Mouse (Mus musculus): ENCODE measurements around the gene Cntn4. TPM values are rescaled to one million over a fixed set of nuclear protein-coding genes. Genes with fewer than 3 reads are reported as not detected.

Gene Cntn4
- polyA plus RNA-seq, 1 experiment: not detected

- Histone ChIP-seq H3K36me3 (ENCODE audit: control insufficient read depth, insufficient read depth, low read length) (no peaks in the 10 kb centered on the region), H3K27me3 (ENCODE audit: control insufficient read depth, insufficient read depth, low read length) (no peaks in the 10 kb centered on the region), H3K27ac (ENCODE audit: control insufficient read depth, insufficient read depth, low read length) (no peak overlapping the region), H3K4me3 (ENCODE audit: control insufficient read depth, insufficient read depth, low read length) (no peak overlapping the region), H3K4me1 (replicated peaks; ENCODE audit: control insufficient read depth, insufficient read depth, low read length) (no peaks in the 10 kb centered on the region)
- TF ChIP-seq CTCF (IDR thresholded peaks at IDR 0.05; ENCODE audit: borderline replicate concordance, control insufficient read depth, extremely low read depth, insufficient read depth, low read length, poor library complexity) (no peak), POLR2A (IDR thresholded peaks at IDR 0.05; ENCODE audit: control insufficient read depth, extremely low read depth, insufficient read depth, low read length, poor library complexity) (no peak)
- 96% methylated on average over 2 of the region's 2 CpGs for WGBS
- DNase-seq: no peak
These were observed 599.7 kb downstream of the Cntn4 start for GRCm38 (mm10) chr6:106277139-106277538.

DNA sequence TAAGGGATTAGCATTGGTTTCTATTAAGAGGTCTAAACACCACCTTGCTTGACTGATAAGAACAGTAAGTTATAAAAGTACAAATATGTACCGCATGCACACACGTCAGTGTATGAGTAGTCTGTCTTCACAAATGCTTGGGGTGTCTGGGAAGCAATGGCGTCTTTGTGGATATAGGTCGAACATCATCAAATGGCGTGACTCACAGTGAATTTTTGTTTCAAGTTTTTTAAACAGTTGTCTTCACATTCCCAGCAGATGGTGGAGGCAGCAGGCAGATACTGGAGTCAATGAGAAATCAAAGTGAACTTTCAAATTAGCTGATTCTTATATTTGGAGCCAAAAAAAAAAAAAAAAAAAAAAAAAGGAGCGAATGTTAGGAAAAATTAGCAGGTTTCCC lies 604.2 kb downstream of the Cntn4 start:
- Histone ChIP-seq H3K36me3 (ENCODE audit: control insufficient read depth, insufficient read depth, low read length) (no peaks in the 10 kb centered on the region), H3K4me3 (ENCODE audit: control insufficient read depth, insufficient read depth, low read length) (no peak overlapping the region), H3K4me1 (replicated peaks; ENCODE audit: control insufficient read depth, insufficient read depth, low read length) (no peaks in the 10 kb centered on the region), H3K27ac (ENCODE audit: control insufficient read depth, insufficient read depth, low read length) (no peak overlapping the region), H3K27me3 (ENCODE audit: control insufficient read depth, insufficient read depth, low read length) (no peaks in the 10 kb centered on the region)
- WGBS: 93% methylated on average over 6 of the region's 6 CpGs
- no peak for DNase-seq
- TF ChIP-seq CTCF (IDR thresholded peaks at IDR 0.05; ENCODE audit: borderline replicate concordance, control insufficient read depth, extremely low read depth, insufficient read depth, low read length, poor library complexity) (no peak), POLR2A (IDR thresholded peaks at IDR 0.05; ENCODE audit: control insufficient read depth, extremely low read depth, insufficient read depth, low read length, poor library complexity) (no peak)

DNA sequence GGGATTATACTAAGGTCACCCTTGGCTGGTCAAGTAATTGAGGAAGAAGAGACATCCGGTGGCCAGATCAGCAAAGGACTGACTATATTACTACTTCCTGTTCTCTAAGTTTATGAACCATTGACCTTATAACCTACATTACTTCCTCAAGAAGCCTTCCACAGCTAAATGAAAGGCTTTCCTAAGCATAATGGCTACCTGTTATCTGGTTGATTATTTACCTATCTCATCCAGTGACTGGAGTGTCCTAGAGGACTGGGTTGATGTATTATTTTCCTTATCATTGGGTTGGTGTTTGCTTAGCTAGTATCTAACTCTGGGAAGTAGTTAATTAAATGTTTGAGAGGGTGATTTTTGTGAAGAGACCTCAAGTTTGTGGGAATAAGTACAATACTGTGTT lies 606.4 kb downstream of the Cntn4 start:
- no peak overlapping the region for H3K4me3 ChIP-seq (ENCODE audit: control insufficient read depth, insufficient read depth, low read length)
- H3K27me3 ChIP-seq (ENCODE audit: control insufficient read depth, insufficient read depth, low read length): no peaks in the 10 kb centered on the region
- WGBS: 54% methylated on average over 1 of the region's 1 CpGs
- no peaks in the 10 kb centered on the region for H3K36me3 ChIP-seq (ENCODE audit: control insufficient read depth, insufficient read depth, low read length)
- no peak for DNase-seq
- no peaks in the 10 kb centered on the region for H3K4me1 ChIP-seq (replicated peaks; ENCODE audit: control insufficient read depth, insufficient read depth, low read length)
- TF ChIP-seq CTCF (IDR thresholded peaks at IDR 0.05; ENCODE audit: borderline replicate concordance, control insufficient read depth, extremely low read depth, insufficient read depth, low read length, poor library complexity): no peak
- no peak for TF ChIP-seq POLR2A (IDR thresholded peaks at IDR 0.05; ENCODE audit: control insufficient read depth, extremely low read depth, insufficient read depth, low read length, poor library complexity)
- H3K27ac ChIP-seq (ENCODE audit: control insufficient read depth, insufficient read depth, low read length): no peak overlapping the region

DNA sequence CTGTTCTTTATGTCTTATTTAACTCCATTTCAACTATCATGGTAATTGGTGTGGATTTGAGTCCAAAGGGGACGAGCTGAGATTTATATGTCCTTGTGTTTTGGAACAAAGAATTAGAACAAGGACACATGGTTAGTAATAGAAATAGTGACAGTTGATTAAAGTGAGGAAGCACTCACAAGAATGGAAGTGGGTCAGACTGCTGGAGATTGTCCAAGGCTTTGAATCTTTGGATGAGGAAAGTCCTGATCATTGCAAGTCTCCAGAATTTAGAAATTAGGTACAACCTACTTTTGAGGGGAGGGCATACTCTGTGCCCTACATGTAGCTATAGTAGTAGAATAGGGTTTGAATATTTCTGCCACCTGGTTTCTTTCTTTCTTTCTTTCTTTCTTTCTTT lies 622.0 kb downstream of the Cntn4 start:
- 66% methylated on average over 1 of the region's 1 CpGs for WGBS
- Histone ChIP-seq H3K4me3 (ENCODE audit: control insufficient read depth, insufficient read depth, low read length) (no peak overlapping the region), H3K36me3 (ENCODE audit: control insufficient read depth, insufficient read depth, low read length) (no peaks in the 10 kb centered on the region), H3K4me1 (replicated peaks; ENCODE audit: control insufficient read depth, insufficient read depth, low read length) (no peaks in the 10 kb centered on the region), H3K27me3 (ENCODE audit: control insufficient read depth, insufficient read depth, low read length) (no peaks in the 10 kb centered on the region), H3K27ac (ENCODE audit: control insufficient read depth, insufficient read depth, low read length) (no peak overlapping the region)
- DNase-seq: no peak
- TF ChIP-seq CTCF (IDR thresholded peaks at IDR 0.05; ENCODE audit: borderline replicate concordance, control insufficient read depth, extremely low read depth, insufficient read depth, low read length, poor library complexity): no peak

DNA sequence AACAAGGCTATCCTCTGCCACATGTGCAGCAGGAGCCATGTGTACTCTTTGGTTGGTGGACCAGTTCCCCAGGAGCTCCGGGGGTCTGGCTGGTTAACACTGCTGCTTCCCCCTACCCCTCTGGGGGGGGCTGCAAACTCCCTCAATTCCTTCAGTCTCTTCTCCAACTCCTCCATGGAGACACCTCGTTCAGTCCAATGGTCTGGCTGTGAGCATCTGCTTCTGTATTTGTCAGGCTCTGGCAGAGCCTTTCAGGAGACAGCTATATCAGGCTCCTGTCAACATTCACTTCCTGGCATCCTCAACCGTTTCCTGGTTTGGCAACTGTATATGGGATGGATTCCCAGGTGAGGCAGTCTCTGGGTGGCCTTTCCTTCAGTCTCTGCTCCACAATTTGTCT lies 622.7 kb downstream of the Cntn4 start:
- no peak for DNase-seq
- 67% methylated on average over 3 of the region's 3 CpGs for WGBS

GRCm38 (mm10) chr6:106302435-106302834 lies 625.0 kb downstream of the Cntn4 start:
- no peak overlapping the region for H3K27ac ChIP-seq (ENCODE audit: control insufficient read depth, insufficient read depth, low read length)
- 69% methylated on average over 4 of the region's 4 CpGs for WGBS
- no peak overlapping the region for H3K4me3 ChIP-seq (ENCODE audit: control insufficient read depth, insufficient read depth, low read length)
- TF ChIP-seq CTCF (IDR thresholded peaks at IDR 0.05; ENCODE audit: borderline replicate concordance, control insufficient read depth, extremely low read depth, insufficient read depth, low read length, poor library complexity): no peak
- no peak for TF ChIP-seq POLR2A (IDR thresholded peaks at IDR 0.05; ENCODE audit: control insufficient read depth, extremely low read depth, insufficient read depth, low read length, poor library complexity)
- no peaks in the 10 kb centered on the region for H3K27me3 ChIP-seq (ENCODE audit: control insufficient read depth, insufficient read depth, low read length)
- DNase-seq: no peak
- H3K36me3 ChIP-seq (ENCODE audit: control insufficient read depth, insufficient read depth, low read length): no peaks in the 10 kb centered on the region
- no peaks in the 10 kb centered on the region for H3K4me1 ChIP-seq (replicated peaks; ENCODE audit: control insufficient read depth, insufficient read depth, low read length)

More for the DNA sequence above, 622.7 kb downstream of the Cntn4 start:
- no peaks in the 10 kb centered on the region for H3K4me1 ChIP-seq (replicated peaks; ENCODE audit: control insufficient read depth, insufficient read depth, low read length)
- H3K27ac ChIP-seq (ENCODE audit: control insufficient read depth, insufficient read depth, low read length): no peak overlapping the region
- no peaks in the 10 kb centered on the region for H3K27me3 ChIP-seq (ENCODE audit: control insufficient read depth, insufficient read depth, low read length)
- H3K36me3 ChIP-seq (ENCODE audit: control insufficient read depth, insufficient read depth, low read length): no peaks in the 10 kb centered on the region
- TF ChIP-seq CTCF (IDR thresholded peaks at IDR 0.05; ENCODE audit: borderline replicate concordance, control insufficient read depth, extremely low read depth, insufficient read depth, low read length, poor library complexity): no peak
- H3K4me3 ChIP-seq (ENCODE audit: control insufficient read depth, insufficient read depth, low read length): no peak overlapping the region

DNA sequence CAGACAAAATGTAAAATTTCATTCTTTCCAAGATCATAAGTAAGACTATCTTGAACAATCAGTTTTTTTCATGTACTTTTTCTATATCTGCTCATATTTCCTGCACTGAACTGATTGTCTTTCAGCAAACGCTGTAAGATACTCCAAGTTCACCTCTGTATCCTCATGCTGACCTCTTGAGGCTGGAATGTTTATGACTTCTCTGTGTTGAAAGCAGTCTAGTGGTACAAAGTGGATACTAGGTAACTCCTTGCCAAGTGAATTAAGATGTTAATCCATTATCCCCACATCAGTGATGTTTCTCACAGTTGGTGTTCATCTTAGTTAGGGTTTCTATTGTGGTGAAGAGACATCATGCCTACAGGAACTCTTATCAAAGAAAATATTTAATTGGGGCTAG lies 651.5 kb downstream of the Cntn4 start:
- TF ChIP-seq CTCF (IDR thresholded peaks at IDR 0.05; ENCODE audit: borderline replicate concordance, control insufficient read depth, extremely low read depth, insufficient read depth, low read length, poor library complexity) (no peak), POLR2A (IDR thresholded peaks at IDR 0.05; ENCODE audit: control insufficient read depth, extremely low read depth, insufficient read depth, low read length, poor library complexity) (no peak)
- Histone ChIP-seq H3K36me3 (ENCODE audit: control insufficient read depth, insufficient read depth, low read length) (no peaks in the 10 kb centered on the region), H3K4me3 (ENCODE audit: control insufficient read depth, insufficient read depth, low read length) (no peak overlapping the region), H3K4me1 (replicated peaks; ENCODE audit: control insufficient read depth, insufficient read depth, low read length) (no peaks in the 10 kb centered on the region), H3K27me3 (ENCODE audit: control insufficient read depth, insufficient read depth, low read length) (no peaks in the 10 kb centered on the region), H3K27ac (ENCODE audit: control insufficient read depth, insufficient read depth, low read length) (no peak overlapping the region)
- DNase-seq: no peak
- 80% methylated on average over 1 of the region's 1 CpGs for WGBS

Measured in thymus, adult 2 months (tissue).